Mouse (Mus musculus): Measurements from ENCODE around the gene Zc3hav1. TPM values are rescaled to one million over a fixed set of nuclear protein-coding genes. Genes with fewer than 3 reads are reported as not detected.

Zc3hav1 gene
- polyA plus RNA-seq, 1 experiment from 2014 or later: 2.6 TPM

GRCm38 (mm10) chr6:38263393-38264159, 90.8 kb downstream of the Zc3hav1 start:
- Histone ChIP-seq H3K27ac (replicated peaks) (no peak overlapping the region), H3K4me3 (no peak overlapping the region), H3K9ac (replicated peaks) (no peak overlapping the region), H3K27me3 (0 out of 2 replicates have a peak, but pooled peaks cover 8% of the 10 kb centered on the region), H3K4me1 (no peaks in the 10 kb centered on the region), H3K4me2 (replicated peaks) (no peak overlapping the region), H3K9me3 (no peaks in the 10 kb centered on the region), H3K36me3 (no peaks in the 10 kb centered on the region)
- ATAC-seq (ENCODE audit: low FRiP score, low read depth): no peak
- WGBS: 87% methylated on average over 5 of the region's 5 CpGs

GRCm38 (mm10) chr6:38261877-38262276, 92.5 kb downstream of the Zc3hav1 start:
- no peak for ATAC-seq (ENCODE audit: low FRiP score, low read depth)
- no peaks in the 10 kb centered on the region for H3K36me3 ChIP-seq
- WGBS: 71% methylated on average over 4 of the region's 4 CpGs
- H3K9ac ChIP-seq (replicated peaks): no peak overlapping the region
- no peak overlapping the region for H3K4me2 ChIP-seq (replicated peaks)
- no peak overlapping the region for H3K4me3 ChIP-seq
- H3K9me3 ChIP-seq: no peaks in the 10 kb centered on the region
- no peak overlapping the region for H3K27ac ChIP-seq (replicated peaks)
- H3K4me1 ChIP-seq: no peaks in the 10 kb centered on the region
- H3K27me3 ChIP-seq: peaks cover 12% of the 10 kb centered on the region

- Histone ChIP-seq H3K27ac (replicated peaks) (no peak overlapping the region), H3K27me3 (peaks cover 21% of the 10 kb centered on the region), H3K9me3 (no peaks in the 10 kb centered on the region), H3K9ac (replicated peaks) (no peak overlapping the region), H3K4me1 (peaks cover 5% of the 10 kb centered on the region), H3K4me2 (replicated peaks) (no peak overlapping the region), H3K4me3 (no peak overlapping the region), H3K36me3 (no peaks in the 10 kb centered on the region)
- 94% methylated on average over 8 of the region's 8 CpGs for WGBS
- ATAC-seq (ENCODE audit: low FRiP score, low read depth): no peak
Measured at GRCm38 (mm10) chr6:38257506-38257905, 96.9 kb downstream of the Zc3hav1 start.

- Histone ChIP-seq H3K27me3 (peaks cover 21% of the 10 kb centered on the region), H3K27ac (replicated peaks) (no peak overlapping the region), H3K4me3 (no peak overlapping the region), H3K36me3 (no peaks in the 10 kb centered on the region), H3K4me1 (peaks cover 12% of the 10 kb centered on the region), H3K9ac (replicated peaks) (no peak overlapping the region), H3K9me3 (no peaks in the 10 kb centered on the region), H3K4me2 (replicated peaks) (no peak overlapping the region)
- 90% methylated on average over 4 of the region's 4 CpGs for WGBS
- ATAC-seq (ENCODE audit: low FRiP score, low read depth): no peak
Measured at GRCm38 (mm10) chr6:38256793-38257192, 97.6 kb downstream of the Zc3hav1 start.

- ATAC-seq (ENCODE audit: low FRiP score, low read depth): no peak
- no peaks in the 10 kb centered on the region for H3K36me3 ChIP-seq
- H3K9ac ChIP-seq (replicated peaks): no peak overlapping the region
- no peaks in the 10 kb centered on the region for H3K9me3 ChIP-seq
- H3K27me3 ChIP-seq: peaks cover 21% of the 10 kb centered on the region
- peaks cover 20% of the 10 kb centered on the region for H3K4me1 ChIP-seq
- H3K4me2 ChIP-seq (replicated peaks): no peak overlapping the region
- no peak overlapping the region for H3K4me3 ChIP-seq
- no peak overlapping the region for H3K27ac ChIP-seq (replicated peaks)
- WGBS: 67% methylated on average over 2 of the region's 2 CpGs
Measured at GRCm38 (mm10) chr6:38255794-38256193, 98.6 kb downstream of the Zc3hav1 start.

Other genes with a start within 250 kb of the Zc3hav1 start
- not detected in 2 replicates for gene Tmem213, start 245.3 kb downstream of the Zc3hav1 start, polyA plus RNA-seq (2016; fragmentation: Nextera tagmentation; extraction: Ambion mirVana)
- gene Atp6v0a4, start 230.0 kb downstream of the Zc3hav1 start, polyA plus RNA-seq (2016; fragmentation: Nextera tagmentation; extraction: Ambion mirVana): not detected in 2 replicates
- gene D630045J12Rik, start 100.6 kb downstream of the Zc3hav1 start, polyA plus RNA-seq (2016; fragmentation: Nextera tagmentation; extraction: Ambion mirVana): 11.7 and 13.7 TPM in 2 replicates
- 12.2 and 15.0 TPM in 2 replicates for gene Zc3hav1l, start 55.3 kb downstream of the Zc3hav1 start, polyA plus RNA-seq (2016; fragmentation: Nextera tagmentation; extraction: Ambion mirVana)
- 12.4 and 14.6 TPM in 2 replicates for gene Ttc26, start 26.9 kb upstream of the Zc3hav1 start, polyA plus RNA-seq (2016; fragmentation: Nextera tagmentation; extraction: Ambion mirVana)
- gene Ubn2, start 79.3 kb upstream of the Zc3hav1 start, polyA plus RNA-seq (2016; fragmentation: Nextera tagmentation; extraction: Ambion mirVana): 25.3 and 26.4 TPM in 2 replicates
- gene Fmc1, start 178.9 kb upstream of the Zc3hav1 start, polyA plus RNA-seq (2016; fragmentation: Nextera tagmentation; extraction: Ambion mirVana): 131 and 133 TPM in 2 replicates
- 43.8 and 50.8 TPM in 2 replicates for gene Luc7l2, start 196.7 kb upstream of the Zc3hav1 start, polyA plus RNA-seq (2016; fragmentation: Nextera tagmentation; extraction: Ambion mirVana)

All from midbrain, embryonic 12.5 days (tissue).